Mouse (Mus musculus) ES-E14 (cell line): ENCODE measurements around the gene Zdhhc14.

Source experiments
- CHD2 ChIP-seq: IDR thresholded peaks from 2 replicates; pipeline ENCODE4 v1.6.1; 2014; ENCODE audit warnings: mild to moderate bottlenecking, low read depth, low read length, inconsistent platforms
- MAFK ChIP-seq: IDR thresholded peaks from 2 replicates; pipeline ENCODE4 v1.6.1; 2014; ENCODE audit warnings: mild to moderate bottlenecking, low read depth, low read length, inconsistent platforms; ENCODE audit not compliant: insufficient read depth
- ZC3H11A ChIP-seq: IDR thresholded peaks from 2 replicates; pipeline ENCODE4 v1.6.1; 2012; ENCODE audit warnings: low read depth, mild to moderate bottlenecking, inconsistent platforms, low read length, borderline replicate concordance
- ZNF384 ChIP-seq: IDR thresholded peaks from 2 replicates; pipeline ENCODE4 v1.6.1; 2012; ENCODE audit warnings: low read depth, low read length, inconsistent platforms

GRCm38 (mm10) chr17:5675951-5676350 is 183.6 kb downstream of the Zdhhc14 start:
- no peak for TF ChIP-seq ZNF384
- TF ChIP-seq MAFK, result no peak
- TF ChIP-seq CHD2, result no peak
- TF ChIP-seq ZC3H11A, result no peak
